Mouse (Mus musculus) MEL (cell line): ENCODE measurements around the gene Ptprq. TPM values are rescaled to one million over a fixed set of nuclear protein-coding genes. Genes with fewer than 3 reads are reported as not detected.

Experiments
- DNase-seq: peaks from one replicate; pipeline ENCODE4 v3.0.0; 2011; ENCODE audit warnings: low read depth, low spot score
- H3K27ac ChIP-seq: 2 replicates; pipeline ENCODE4 v1.5.1; 2012; ENCODE audit warnings: low read depth, mild to moderate bottlenecking, control low read depth, low read length, moderate library complexity; ENCODE audit not compliant: control insufficient read depth
- H3K27me3 ChIP-seq, 2 experiments: fragments of 150-350 bp in 1 of 2; sonication (generic) in 1 of 2; 2 replicates each; pipeline ENCODE4 v1.6.1; 2012; ENCODE audit warnings: low read length in 2 of 2, mild to moderate bottlenecking in 2 of 2, improper control_type of control experiment in 1 of 2, moderate library complexity in 1 of 2; ENCODE audit not compliant: insufficient read depth in 2 of 2, control insufficient read depth in 1 of 2
- H3K36me3 ChIP-seq, 2 experiments: 2 replicates each; pipeline ENCODE4 v1.6.1; 2012 to 2014; ENCODE audit warnings: low read length in 2 of 2, improper control_type of control experiment in 1 of 2, inconsistent platforms in 1 of 2, mild to moderate bottlenecking in 1 of 2; ENCODE audit not compliant: insufficient read depth in 2 of 2, control insufficient read depth in 1 of 2
- H3K4me1 ChIP-seq, 2 experiments: fragments of 150-350 bp in 1 of 2; sonication (generic) in 1 of 2; 2 replicates each; pipeline ENCODE4 v1.6.1; 2012; ENCODE audit warnings: low read length in 2 of 2, improper control_type of control experiment in 1 of 2, mild to moderate bottlenecking in 1 of 2; ENCODE audit not compliant: insufficient read depth in 2 of 2, control insufficient read depth in 1 of 2
- H3K4me3 ChIP-seq, 2 experiments: fragments of 150-350 bp in 1 of 2; sonication (generic) in 1 of 2; 2 replicates each; pipeline ENCODE4 v1.5.1; 2012; ENCODE audit warnings: low read depth in 2 of 2, low read length in 2 of 2, mild to moderate bottlenecking in 2 of 2, moderate library complexity in 2 of 2, control low read depth in 1 of 2, improper control_type of control experiment in 1 of 2; ENCODE audit not compliant: control insufficient read depth in 1 of 2, insufficient read depth in 1 of 2
- H3K79me2 ChIP-seq: 2 replicates; pipeline ENCODE4 v1.6.1; 2012; ENCODE audit warnings: mild to moderate bottlenecking, low read length, moderate library complexity; ENCODE audit not compliant: control insufficient read depth, poor library complexity, insufficient read depth
- H3K9ac ChIP-seq: 2 replicates; pipeline ENCODE4 v1.6.1; 2012; ENCODE audit warnings: low read depth, mild to moderate bottlenecking, control low read depth, low read length, moderate library complexity; ENCODE audit not compliant: control insufficient read depth, poor library complexity, severe bottlenecking
- H3K9me3 ChIP-seq: fragments of 150-350 bp; sonication (generic); replicated peaks from 2 replicates; pipeline ENCODE4 v1.6.1; 2012; ENCODE audit warnings: mild to moderate bottlenecking, low read length, improper control_type of control experiment, moderate library complexity; ENCODE audit not compliant: insufficient read depth
- BHLHE40 ChIP-seq: IDR thresholded peaks from 2 replicates; pipeline ENCODE4 v1.6.1; 2012; ENCODE audit warnings: low read depth, mild to moderate bottlenecking, inconsistent platforms, low read length, improper control_type of control experiment, borderline replicate concordance
- CHD2 ChIP-seq: IDR thresholded peaks from 2 replicates; pipeline ENCODE4 v1.6.1; 2011; ENCODE audit warnings: low read length, improper control_type of control experiment
- JUND ChIP-seq: IDR thresholded peaks from 2 replicates; pipeline ENCODE4 v1.6.1; 2011; ENCODE audit warnings: low read depth, mild to moderate bottlenecking, improper control_type of control experiment, low read length
- KAT2A ChIP-seq: conservative IDR thresholded peaks from 2 replicates; pipeline ENCODE4 v1.6.1; 2012; ENCODE audit warnings: low read depth, low read length, improper control_type of control experiment, inconsistent platforms
- MAFK ChIP-seq: IDR thresholded peaks from 2 replicates; pipeline ENCODE4 v1.6.1; 2011; ENCODE audit warnings: low read depth, mild to moderate bottlenecking, low read length, improper control_type of control experiment, borderline replicate concordance
- MAX ChIP-seq: IDR thresholded peaks from 2 replicates; pipeline ENCODE4 v1.6.1; 2011; ENCODE audit warnings: low read length, improper control_type of control experiment
- MXI1 ChIP-seq: IDR thresholded peaks from 2 replicates; pipeline ENCODE4 v1.6.1; 2011; ENCODE audit warnings: mild to moderate bottlenecking, low read depth, low read length, improper control_type of control experiment
- NRF1 ChIP-seq: IDR thresholded peaks from 2 replicates; pipeline ENCODE4 v1.6.1; 2014; ENCODE audit warnings: low read depth, mild to moderate bottlenecking, inconsistent platforms, low read length, improper control_type of control experiment, moderate library complexity; ENCODE audit not compliant: poor library complexity, insufficient read depth, severe bottlenecking
- POLR2AphosphoS2 ChIP-seq: IDR thresholded peaks from 2 replicates; pipeline ENCODE4 v1.6.1; 2011; ENCODE audit warnings: low read length, improper control_type of control experiment
- RAD21 ChIP-seq: IDR thresholded peaks from 2 replicates; pipeline ENCODE4 v1.6.1; 2011; ENCODE audit warnings: mild to moderate bottlenecking, low read depth, low read length, improper control_type of control experiment
- SMC3 ChIP-seq: IDR thresholded peaks from 2 replicates; pipeline ENCODE4 v1.6.1; 2011; ENCODE audit warnings: low read depth, low read length, improper control_type of control experiment
- TAL1 ChIP-seq: IDR thresholded peaks from 2 replicates; pipeline ENCODE4 v1.6.1; 2012; ENCODE audit warnings: mild to moderate bottlenecking, inconsistent platforms, low read length, moderate library complexity, mixed read lengths
- TBP ChIP-seq: IDR thresholded peaks from 2 replicates; pipeline ENCODE4 v1.8.0; 2011; ENCODE audit warnings: low read depth, low read length, improper control_type of control experiment
- TCF12 ChIP-seq: IDR thresholded peaks from 2 replicates; pipeline ENCODE4 v1.6.1; 2014; ENCODE audit warnings: low read depth, mild to moderate bottlenecking, inconsistent platforms, low read length, improper control_type of control experiment, moderate library complexity
- USF2 ChIP-seq, 2 experiments: IDR thresholded peaks; 2 replicates each; pipeline ENCODE4 v1.6.1; 2011 to 2012; ENCODE audit warnings: improper control_type of control experiment in 2 of 2, low read length in 2 of 2, borderline replicate concordance in 1 of 2, inconsistent platforms in 1 of 2, low read depth in 1 of 2, mild to moderate bottlenecking in 1 of 2; ENCODE audit not compliant: insufficient read depth in 1 of 2
- ZKSCAN1 ChIP-seq: IDR thresholded peaks from 2 replicates; pipeline ENCODE4 v1.6.1; 2012; ENCODE audit warnings: low read depth, mild to moderate bottlenecking, inconsistent platforms, low read length, improper control_type of control experiment, moderate library complexity
- ZNF384 ChIP-seq: IDR thresholded peaks from 2 replicates; pipeline ENCODE4 v1.6.1; 2012; ENCODE audit warnings: low read depth, mild to moderate bottlenecking, inconsistent platforms, low read length, improper control_type of control experiment
- polyA plus RNA-seq, 2 experiments: library from polyadenylated mRNA; stranded (reverse) in 1 of 2; unstranded in 1 of 2; fragments of >175 nt in 1 of 2; fragments of >200 nt in 1 of 2; gene quantifications; 2 replicates each; pipeline versions ENCODE4 v1.2.1 to v1.2.4; 2012; ENCODE audit warnings: low replicate concordance in 2 of 2, low read depth in 1 of 2; ENCODE audit not compliant: insufficient read length in 2 of 2, insufficient read depth in 1 of 2, missing spikeins in 1 of 2
- total RNA-seq: library from RNA; depleted of rRNA; stranded (reverse); fragments of 300-350 nt; gene quantifications from 2 replicates; pipeline ENCODE4 v1.2.3, GENCODE M21; 2012; rRNA removed

Gene Ptprq
- total and polyA plus RNA-seq, 3 experiments = not detected

GRCm38 (mm10) chr10:107471712-107472111, 248.1 kb downstream of the Ptprq start:
- H3K4me1 ChIP-seq = no peaks in the 10 kb centered on the region
- H3K4me3 ChIP-seq = no peak overlapping the region
- no peak overlapping the region for H3K27ac ChIP-seq
- no peaks in the 10 kb centered on the region for H3K36me3 ChIP-seq
- DNase-seq = no peak
- H3K79me2 ChIP-seq = no peaks in the 10 kb centered on the region
- no peaks in the 10 kb centered on the region for H3K27me3 ChIP-seq
- no peak overlapping the region for H3K9ac ChIP-seq
- TF ChIP-seq CHD2 = no peak
- no peak for TF ChIP-seq USF2 (IDR thresholded peaks at IDR 0.05; ENCODE audit: borderline replicate concordance in 1 of 2, insufficient read depth in 1 of 2, low read depth in 1 of 2, low read length in 2 of 2)
- no peak for TF ChIP-seq POLR2AphosphoS2
- no peak for TF ChIP-seq TBP
- no peak for TF ChIP-seq MAFK
- TF ChIP-seq TAL1 = no peak
- no peak for TF ChIP-seq ZKSCAN1
- no peak for TF ChIP-seq MAX
- TF ChIP-seq SMC3 = no peak
- no peak for TF ChIP-seq NRF1
- no peak for TF ChIP-seq BHLHE40
- TF ChIP-seq TCF12 = no peak
- no peaks in the 10 kb centered on the region for H3K9me3 ChIP-seq

GRCm38 (mm10) chr10:107467819-107468218, 252.0 kb downstream of the Ptprq start:
- Histone ChIP-seq H3K9ac (no peak overlapping the region), H3K79me2 (no peaks in the 10 kb centered on the region), H3K4me3 (no peak overlapping the region), H3K27me3 (no peaks in the 10 kb centered on the region), H3K4me1 (no peaks in the 10 kb centered on the region), H3K36me3 (no peaks in the 10 kb centered on the region), H3K27ac (no peak overlapping the region), H3K9me3 (no peaks in the 10 kb centered on the region)
- no peak for DNase-seq
- TF ChIP-seq ZNF384 = no peak
- no peak for TF ChIP-seq RAD21
- TF ChIP-seq MXI1 = no peak
- no peak for TF ChIP-seq MAFK
- TF ChIP-seq JUND = no peak
- no peak for TF ChIP-seq TCF12
- no peak for TF ChIP-seq BHLHE40
- TF ChIP-seq SMC3 = no peak
- TF ChIP-seq NRF1 = no peak
- no peak for TF ChIP-seq KAT2A

Other genes with a start within 250 kb of the Ptprq start
- not detected in 2 replicates for gene Myf5, start 233.9 kb downstream of the Ptprq start, total RNA-seq
- not detected for gene Myf5, start 233.9 kb downstream of the Ptprq start, polyA plus RNA-seq
- not detected in 2 replicates for gene Myf6, start 225.3 kb downstream of the Ptprq start, total RNA-seq
- not detected for gene Myf6, start 225.3 kb downstream of the Ptprq start, polyA plus RNA-seq
- not detected in 2 replicates for gene Otogl, start 192.1 kb upstream of the Ptprq start, total RNA-seq
- not detected for gene Otogl, start 192.1 kb upstream of the Ptprq start, polyA plus RNA-seq